Mouse (Mus musculus): Measurements from ENCODE around the gene Slc29a3. TPM values are rescaled to one million over a fixed set of nuclear protein-coding genes. Genes with fewer than 3 reads are reported as not detected.

The Slc29a3 gene
- total and polyA plus RNA-seq, 2 experiments, result 1.8 to 2.8 TPM

- Histone ChIP-seq H3K27ac (replicated peaks; ENCODE audit: insufficient read depth, low read depth, low read length) (no peak overlapping the region), H3K36me3 (ENCODE audit: control insufficient read depth, insufficient read depth, low read length) (no peaks in the 10 kb centered on the region), H3K27me3 (ENCODE audit: control insufficient read depth, insufficient read depth, low read length) (no peaks in the 10 kb centered on the region), H3K9ac (ENCODE audit: low read depth, low read length) (no peak overlapping the region), H3K4me3 (ENCODE audit: insufficient read depth, low read depth, low read length) (no peak overlapping the region), H3K4me1 (ENCODE audit: control insufficient read depth, insufficient read depth, low read length) (no peaks in the 10 kb centered on the region), H3K79me2 (ENCODE audit: control insufficient read depth, insufficient read depth, low read length) (0 out of 2 replicates have a peak, but pooled peaks cover 2% of the 10 kb centered on the region)
- WGBS, result 93% methylated on average over 4 of the region's 4 CpGs
- TF ChIP-seq CTCF (IDR thresholded peaks at IDR 0.05; ENCODE audit: low read depth, low read length) (no peak), POLR2A (IDR thresholded peaks at IDR 0.05; ENCODE audit: extremely low read depth, insufficient read depth, low read length) (no peak)
- no peak for DNase-seq (ENCODE audit: extremely low read depth, low read depth, low spot score)
Observed at GRCm38 (mm10) chr10:60739619-60740363, 12.8 kb downstream of the Slc29a3 start.

GRCm38 (mm10) chr10:60737886-60738640, 14.5 kb downstream of the Slc29a3 start:
- Histone ChIP-seq H3K4me1 (ENCODE audit: control insufficient read depth, insufficient read depth, low read length) (peaks cover 3% of the 10 kb centered on the region; the same call in 1 of the 2 replicates), H3K9ac (ENCODE audit: low read depth, low read length) (no peak overlapping the region), H3K36me3 (ENCODE audit: control insufficient read depth, insufficient read depth, low read length) (no peaks in the 10 kb centered on the region), H3K27me3 (ENCODE audit: control insufficient read depth, insufficient read depth, low read length) (no peaks in the 10 kb centered on the region), H3K27ac (replicated peaks; ENCODE audit: insufficient read depth, low read depth, low read length) (no peak overlapping the region), H3K4me3 (ENCODE audit: insufficient read depth, low read depth, low read length) (no peak overlapping the region), H3K79me2 (ENCODE audit: control insufficient read depth, insufficient read depth, low read length) (0 out of 2 replicates have a peak, but pooled peaks cover 2% of the 10 kb centered on the region)
- TF ChIP-seq CTCF (IDR thresholded peaks at IDR 0.05; ENCODE audit: low read depth, low read length), result no peak
- TF ChIP-seq POLR2A (IDR thresholded peaks at IDR 0.05; ENCODE audit: extremely low read depth, insufficient read depth, low read length), result no peak
- DNase-seq (ENCODE audit: extremely low read depth, low read depth, low spot score), result peak; percentile 45
- WGBS, result 77% methylated on average over 8 of the region's 9 CpGs

- no peaks in the 10 kb centered on the region for H3K36me3 ChIP-seq (ENCODE audit: control insufficient read depth, insufficient read depth, low read length)
- no peak overlapping the region for H3K4me3 ChIP-seq (ENCODE audit: insufficient read depth, low read depth, low read length)
- H3K27ac ChIP-seq (replicated peaks; ENCODE audit: insufficient read depth, low read depth, low read length), result no peak overlapping the region
- 94% methylated on average over 11 of the region's 11 CpGs for WGBS
- TF ChIP-seq CTCF (IDR thresholded peaks at IDR 0.05; ENCODE audit: low read depth, low read length) (no peak), POLR2A (IDR thresholded peaks at IDR 0.05; ENCODE audit: extremely low read depth, insufficient read depth, low read length) (no peak)
- 0 out of 2 replicates have a peak, but pooled peaks cover 2% of the 10 kb centered on the region for H3K79me2 ChIP-seq (ENCODE audit: control insufficient read depth, insufficient read depth, low read length)
- peaks cover 3% of the 10 kb centered on the region; the same call in 1 of the 2 replicates for H3K4me1 ChIP-seq (ENCODE audit: control insufficient read depth, insufficient read depth, low read length)
- DNase-seq (ENCODE audit: extremely low read depth, low read depth, low spot score), result no peak
- no peak overlapping the region for H3K9ac ChIP-seq (ENCODE audit: low read depth, low read length)
- H3K27me3 ChIP-seq (ENCODE audit: control insufficient read depth, insufficient read depth, low read length), result no peaks in the 10 kb centered on the region
Observed at GRCm38 (mm10) chr10:60737169-60737728, 15.3 kb downstream of the Slc29a3 start.

- 100% methylated on average over 1 of the region's 1 CpGs for WGBS
Observed at GRCm38 (mm10) chr10:60735737-60736136, 16.9 kb downstream of the Slc29a3 start.

GRCm38 (mm10) chr10:60733471-60733870, 19.1 kb downstream of the Slc29a3 start:
- no peak overlapping the region for H3K4me3 ChIP-seq (ENCODE audit: insufficient read depth, low read depth, low read length)
- 30% methylated on average over 8 of the region's 8 CpGs for WGBS
- peak; percentile 65 for DNase-seq (ENCODE audit: extremely low read depth, low read depth, low spot score)
- TF ChIP-seq POLR2A (IDR thresholded peaks at IDR 0.05; ENCODE audit: extremely low read depth, insufficient read depth, low read length) (no peak), CTCF (IDR thresholded peaks at IDR 0.05; ENCODE audit: low read depth, low read length) (no peak)
- H3K4me1 ChIP-seq (ENCODE audit: control insufficient read depth, insufficient read depth, low read length), result peaks cover 3% of the 10 kb centered on the region; the same call in 1 of the 2 replicates
- H3K9ac ChIP-seq (ENCODE audit: low read depth, low read length), result no peak overlapping the region
- H3K27ac ChIP-seq (replicated peaks; ENCODE audit: insufficient read depth, low read depth, low read length), result no peak overlapping the region
- no peaks in the 10 kb centered on the region for H3K27me3 ChIP-seq (ENCODE audit: control insufficient read depth, insufficient read depth, low read length)
- no peaks in the 10 kb centered on the region for H3K36me3 ChIP-seq (ENCODE audit: control insufficient read depth, insufficient read depth, low read length)
- 0 out of 2 replicates have a peak, but pooled peaks cover 2% of the 10 kb centered on the region for H3K79me2 ChIP-seq (ENCODE audit: control insufficient read depth, insufficient read depth, low read length)

More at GRCm38 (mm10) chr10:60735737-60736136, 16.9 kb downstream of the Slc29a3 start:
- no peak overlapping the region for H3K9ac ChIP-seq (ENCODE audit: low read depth, low read length)
- H3K79me2 ChIP-seq (ENCODE audit: control insufficient read depth, insufficient read depth, low read length), result 0 out of 2 replicates have a peak, but pooled peaks cover 2% of the 10 kb centered on the region
- H3K27ac ChIP-seq (replicated peaks; ENCODE audit: insufficient read depth, low read depth, low read length), result no peak overlapping the region
- peaks cover 3% of the 10 kb centered on the region; the same call in 1 of the 2 replicates for H3K4me1 ChIP-seq (ENCODE audit: control insufficient read depth, insufficient read depth, low read length)
- TF ChIP-seq POLR2A (IDR thresholded peaks at IDR 0.05; ENCODE audit: extremely low read depth, insufficient read depth, low read length), result no peak
- no peak for TF ChIP-seq CTCF (IDR thresholded peaks at IDR 0.05; ENCODE audit: low read depth, low read length)
- H3K36me3 ChIP-seq (ENCODE audit: control insufficient read depth, insufficient read depth, low read length), result no peaks in the 10 kb centered on the region
- no peak for DNase-seq (ENCODE audit: extremely low read depth, low read depth, low spot score)
- H3K27me3 ChIP-seq (ENCODE audit: control insufficient read depth, insufficient read depth, low read length), result no peaks in the 10 kb centered on the region
- H3K4me3 ChIP-seq (ENCODE audit: insufficient read depth, low read depth, low read length), result no peak overlapping the region
